Mouse (Mus musculus) gastrocnemius, postnatal 36 days (tissue): ENCODE results near the gene Vmn1r93. TPM values are rescaled to one million over a fixed set of nuclear protein-coding genes. Genes with fewer than 3 reads are reported as not detected.
"Not testable (repeated sequence)": the region's sequence is repeated elsewhere in the genome, so short reads cannot be mapped to it uniquely, and the experiment has no call there.

Experiments used
- DNase-seq, 2 experiments: peaks; one replicate each; pipeline ENCODE4 v3.0.0; 2022
- intact Hi-C: fragments of 180-260 bp; cut with DNase I; formaldehyde crosslinking; loops from one replicate; pipeline ENCODE4 v1.15.1; 2025
- long read RNA-seq, 2 experiments: library from polyadenylated mRNA; stranded (forward); transcript quantifications; one replicate each; pipeline ENCODE4 v2.0.0; 2021
- total RNA-seq, 2 experiments: library from RNA; stranded (reverse); gene quantifications; 2 replicates each; pipeline ENCODE4 v1.2.3; 2021

The Vmn1r93 gene
- not detected for total RNA-seq
- long read RNA-seq, experiment 1: 0 reads
- long read RNA-seq, experiment 2: 0 reads

- DNase-seq, intact Hi-C loops: not testable (repeated sequence)
These were observed at the start of gene Vmn1r93 for GRCm38 (mm10) chr7:20138988-20139387. Vmn1r93 (minus strand) TSS chr7:20139088.

- DNase-seq, intact Hi-C loops: not testable (repeated sequence)
These were observed 29.4 kb upstream of the Vmn1r93 start, which contains the start of gene Vmn1r94 for GRCm38 (mm10) chr7:20168277-20168676. Vmn1r94 (minus strand) TSS chr7:20168377.

- DNase-seq, intact Hi-C loops: not testable (repeated sequence)
These were observed 16.4 kb downstream of the Vmn1r93 start, which contains the start of gene Gm16442 for GRCm38 (mm10) chr7:20122479-20122878. Gm16442 (minus strand) TSS chr7:20122579.

GRCm38 (mm10) chr7:20099380-20099779 is 39.5 kb downstream of the Vmn1r93 start, which contains the start of gene Vmn1r91:
Vmn1r91 (plus strand) TSS chr7:20099680.
- intact Hi-C loops, DNase-seq: not testable (repeated sequence)

Other genes starting within 250 kb of the Vmn1r93 start
- gene Pvr, start 217.9 kb downstream of the Vmn1r93 start, total RNA-seq: 1 to 10 TPM; 4.6 to 7.7 TPM
- gene Igsf23, start 188.3 kb downstream of the Vmn1r93 start, total RNA-seq: not detected
- not detected for gene Ceacam20, start 173.7 kb downstream of the Vmn1r93 start, total RNA-seq
- not detected for gene Nlrp9b, start 147.6 kb downstream of the Vmn1r93 start, total RNA-seq
- not detected for gene Vmn1r91, start 39.4 kb downstream of the Vmn1r93 start, total RNA-seq
- not detected for gene Gm16442, start 16.5 kb downstream of the Vmn1r93 start, total RNA-seq
- not detected for gene Vmn1r94, start 29.3 kb upstream of the Vmn1r93 start, total RNA-seq
- gene Vmn1r95, start 54.6 kb upstream of the Vmn1r93 start, total RNA-seq: not detected
- gene Gm6164, start 66.5 kb upstream of the Vmn1r93 start, total RNA-seq: not detected
- not detected for gene Gm4498, start 94.7 kb upstream of the Vmn1r93 start, total RNA-seq
- not detected for gene Gm5890, start 123.7 kb upstream of the Vmn1r93 start, total RNA-seq
- not detected for gene Gm4133, start 195.0 kb upstream of the Vmn1r93 start, total RNA-seq
- gene Gm5728, start 236.3 kb upstream of the Vmn1r93 start, total RNA-seq: not detected